In the genomic region with DNA sequence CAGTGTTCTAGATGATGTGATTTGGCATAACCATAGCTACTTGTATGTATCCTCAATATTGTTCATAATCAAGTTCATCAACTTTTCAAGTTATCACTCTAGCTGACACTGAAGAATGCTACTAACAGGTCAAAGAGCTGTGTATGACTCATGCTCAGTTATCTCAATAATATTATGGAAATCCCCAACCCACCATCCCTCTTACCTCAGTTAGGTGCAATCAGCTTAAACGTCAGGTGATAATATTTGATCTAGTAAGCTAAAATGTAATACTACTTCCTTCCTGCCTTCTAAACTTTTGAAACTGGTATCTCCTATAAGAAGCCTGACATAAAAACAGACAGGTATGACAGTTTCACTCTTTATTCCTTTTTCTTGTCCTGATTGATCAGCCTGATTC, we compare ENCODE assay signal across 25 mouse cellular contexts.
"Had no signal": no experiment of that assay in that cellular context is flagged by ENCODE, and none has a peak within 500 bp of the region (broad histone marks: within the 10 kb centered on the region; RNA-seq: fewer than 3 reads in every experiment).

No protein-coding gene starts in this region.

- H3K9me3 ChIP-seq: heart, embryonic 15.5 days; hindbrain, embryonic 13.5 days; hindbrain, embryonic 15.5 days; limb, embryonic 15.5 days had no signal

- H3K9ac ChIP-seq: heart, embryonic 13.5 days; heart, embryonic 15.5 days; hindbrain, embryonic 13.5 days; hindbrain, embryonic 15.5 days; limb, embryonic 13.5 days; limb, embryonic 15.5 days; liver, embryonic 12.5 days; liver, embryonic 14.5 days had no signal

- H3K4me2 ChIP-seq: heart, embryonic 11.5 days; heart, embryonic 13.5 days; heart, embryonic 15.5 days; hindbrain, embryonic 13.5 days; hindbrain, embryonic 15.5 days; limb, embryonic 13.5 days; limb, embryonic 15.5 days; liver, embryonic 12.5 days had no signal

- H3K27me3 ChIP-seq: heart, embryonic 13.5 days; heart, embryonic 15.5 days; hindbrain, embryonic 13.5 days; hindbrain, embryonic 15.5 days; limb, embryonic 13.5 days; limb, embryonic 15.5 days; liver, embryonic 12.5 days had no signal

- DNase-seq: gastrocnemius, postnatal 14 days; gastrocnemius, postnatal 36 days; heart, adult 11 months; heart, adult 2 months; heart, postnatal 14 days; heart, postnatal 36 days; kidney, adult 18-20 months; kidney, adult 8-10 months; kidney, postnatal 10 days; kidney, postnatal 25 days; kidney, postnatal 4 days; left cerebral cortex, postnatal 4 days had no signal

- ATAC-seq: hindbrain, postnatal 0 days; intestine, embryonic 16.5 days; liver, embryonic 12.5 days had no signal

- H3K4me3 ChIP-seq: heart, adult 2 months; heart, embryonic 13.5 days; heart, embryonic 15.5 days; hindbrain, embryonic 13.5 days; hindbrain, embryonic 15.5 days; layer of hippocampus, adult 2 months; left cerebral cortex, adult 2 months; limb, embryonic 13.5 days; limb, embryonic 15.5 days; liver, embryonic 12.5 days had no signal

- H3K36me3 ChIP-seq: heart, embryonic 13.5 days; heart, embryonic 15.5 days; hindbrain, embryonic 13.5 days; hindbrain, embryonic 15.5 days; limb, embryonic 13.5 days; limb, embryonic 15.5 days; liver, embryonic 12.5 days had no signal

- H3K4me1 ChIP-seq: heart, embryonic 13.5 days; heart, embryonic 15.5 days; hindbrain, embryonic 13.5 days; hindbrain, embryonic 15.5 days; limb, embryonic 13.5 days; limb, embryonic 15.5 days; liver, embryonic 12.5 days had no signal

- H3K27ac ChIP-seq: heart, adult 2 months; heart, embryonic 13.5 days; heart, embryonic 15.5 days; hindbrain, embryonic 13.5 days; hindbrain, embryonic 15.5 days; hindbrain, postnatal 0 days; layer of hippocampus, adult 2 months; left cerebral cortex, adult 2 months; limb, embryonic 13.5 days; limb, embryonic 15.5 days; liver, embryonic 12.5 days; liver, embryonic 14.5 days had no signal
